Mouse (Mus musculus) ES-Bruce4 (cell line): ENCODE results near the gene Rbm44. TPM values are rescaled to one million over a fixed set of nuclear protein-coding genes. Genes with fewer than 3 reads are reported as not detected.

Experiments
- H3K27ac ChIP-seq: 2 replicates; pipeline ENCODE4 v1.5.1; 2012; ENCODE audit warnings: low read length, inconsistent platforms; ENCODE audit not compliant: insufficient read depth
- H3K27me3 ChIP-seq: 2 replicates; pipeline ENCODE4 v1.6.1; 2012; ENCODE audit warnings: mild to moderate bottlenecking, low read length, inconsistent platforms; ENCODE audit not compliant: control insufficient read depth, poor library complexity, insufficient read depth, severe bottlenecking
- H3K36me3 ChIP-seq: 2 replicates; pipeline ENCODE4 v1.6.1; 2012; ENCODE audit warnings: inconsistent platforms, mild to moderate bottlenecking, low read length, moderate library complexity; ENCODE audit not compliant: control insufficient read depth, poor library complexity, insufficient read depth, severe bottlenecking
- H3K4me1 ChIP-seq: one replicate; pipeline ENCODE4 v1.8.1; 2011; ENCODE audit warnings: low read length; ENCODE audit not compliant: control insufficient read depth, insufficient read depth
- H3K4me3 ChIP-seq: 2 replicates; pipeline ENCODE4 v1.5.1; 2011; ENCODE audit warnings: low read depth, mild to moderate bottlenecking, low read length
- H3K9ac ChIP-seq: 2 replicates; pipeline ENCODE4 v1.6.1; 2012; ENCODE audit warnings: low read depth, mild to moderate bottlenecking, inconsistent platforms; ENCODE audit not compliant: poor library complexity, severe bottlenecking
- H3K9me3 ChIP-seq: replicated peaks from 2 replicates; pipeline ENCODE4 v1.6.1; 2012; ENCODE audit warnings: mild to moderate bottlenecking, low read length, inconsistent platforms; ENCODE audit not compliant: control insufficient read depth, poor library complexity, insufficient read depth, severe bottlenecking
- CTCF ChIP-seq: IDR thresholded peaks from one replicate; pipeline ENCODE4 v1.8.1; 2011; ENCODE audit warnings: low read depth, low read length
- EP300 ChIP-seq: IDR thresholded peaks from 2 replicates; pipeline ENCODE4 v1.6.1; 2011; ENCODE audit warnings: low read depth, low read length; ENCODE audit not compliant: insufficient read depth
- POLR2A ChIP-seq: IDR thresholded peaks from one replicate; pipeline ENCODE4 v1.8.1; 2011; ENCODE audit warnings: low read length; ENCODE audit not compliant: insufficient read depth
- polyA plus RNA-seq: library from polyadenylated mRNA; stranded (reverse); fragments of >200 nt; gene quantifications from 2 replicates; pipeline ENCODE4 v1.2.4, GENCODE M21; 2011; ENCODE audit warnings: low read depth; ENCODE audit not compliant: missing spikeins, insufficient read depth, insufficient read length

Rbm44 gene
- polyA plus RNA-seq, 1 experiment = 11.9 TPM

DNA sequence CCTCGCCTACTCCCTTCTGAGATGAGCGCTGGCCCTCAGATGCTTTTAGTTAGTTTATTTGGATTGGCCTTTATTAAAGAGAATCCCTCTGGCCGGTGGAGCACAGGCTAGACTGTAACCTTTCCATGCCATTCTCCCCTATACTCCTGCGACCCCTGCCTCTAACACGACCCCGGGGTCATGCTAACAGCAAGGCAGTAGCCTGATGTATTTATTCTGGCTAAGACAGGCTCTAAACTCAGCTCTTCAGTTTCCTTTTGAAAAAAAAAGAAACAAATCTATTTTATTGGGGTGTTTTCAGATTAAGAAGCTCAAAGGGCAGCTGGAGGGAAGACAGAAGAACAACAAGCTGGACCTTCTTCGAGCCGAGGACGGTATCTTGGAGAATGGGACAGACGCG, 22.8 kb upstream of the Rbm44 start:
- TF ChIP-seq CTCF = no peak

DNA sequence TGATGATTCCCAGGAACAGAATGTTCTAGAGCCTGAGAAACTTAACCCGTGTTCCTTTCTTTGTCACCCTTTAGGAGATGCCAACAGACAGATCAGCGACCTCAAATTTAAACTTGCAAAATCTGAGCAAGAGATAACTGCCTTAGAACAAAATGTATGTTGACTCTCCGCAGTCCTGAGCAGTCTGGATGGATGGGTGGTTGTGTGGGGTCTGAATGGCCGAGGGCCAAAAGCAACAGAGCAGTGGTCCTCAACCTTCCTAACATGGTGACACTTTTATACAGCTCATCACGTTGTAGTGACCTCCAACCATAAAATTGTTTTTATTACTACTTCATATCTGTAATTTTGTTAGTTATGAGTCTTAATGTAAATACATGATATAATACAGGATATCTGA, 21.9 kb upstream of the Rbm44 start:
- TF ChIP-seq EP300 (no peak), CTCF (no peak), POLR2A (no peak)
- Histone ChIP-seq H3K27ac (no peak overlapping the region), H3K27me3 (no peaks in the 10 kb centered on the region), H3K36me3 (peaks cover under 1% of the 10 kb centered on the region), H3K9ac (no peak overlapping the region), H3K9me3 (no peaks in the 10 kb centered on the region), H3K4me3 (no peak overlapping the region), H3K4me1 (no peaks in the 10 kb centered on the region)

More for the DNA sequence above, 22.8 kb upstream of the Rbm44 start:
- no peak overlapping the region for H3K9ac ChIP-seq
- no peaks in the 10 kb centered on the region for H3K4me1 ChIP-seq
- H3K27me3 ChIP-seq = no peaks in the 10 kb centered on the region
- no peaks in the 10 kb centered on the region for H3K36me3 ChIP-seq
- no peak overlapping the region for H3K27ac ChIP-seq
- H3K4me3 ChIP-seq = no peak overlapping the region
- H3K9me3 ChIP-seq = no peaks in the 10 kb centered on the region

DNA sequence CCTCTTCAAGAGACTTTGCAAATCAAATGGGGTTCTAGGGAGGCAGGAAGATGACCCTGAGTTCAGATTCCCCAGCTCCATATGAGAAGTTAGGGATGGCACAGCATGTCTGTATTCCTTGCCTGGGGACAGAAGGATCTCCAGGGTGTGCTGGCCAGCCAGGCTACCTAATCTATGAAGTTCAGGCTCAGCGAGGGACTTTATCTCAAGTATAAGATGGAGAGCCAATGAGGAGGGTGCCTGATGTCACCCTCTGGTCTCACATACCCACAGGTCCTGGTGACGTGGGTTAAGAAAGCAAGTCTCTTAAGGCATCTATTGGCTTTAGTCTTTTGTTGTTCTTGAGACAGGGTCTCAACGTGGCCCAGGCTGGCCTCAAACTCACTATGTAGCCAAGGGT, 21.4 kb upstream of the Rbm44 start:
- no peak overlapping the region for H3K9ac ChIP-seq
- TF ChIP-seq CTCF = no peak
- no peak for TF ChIP-seq EP300
- no peak for TF ChIP-seq POLR2A

DNA sequence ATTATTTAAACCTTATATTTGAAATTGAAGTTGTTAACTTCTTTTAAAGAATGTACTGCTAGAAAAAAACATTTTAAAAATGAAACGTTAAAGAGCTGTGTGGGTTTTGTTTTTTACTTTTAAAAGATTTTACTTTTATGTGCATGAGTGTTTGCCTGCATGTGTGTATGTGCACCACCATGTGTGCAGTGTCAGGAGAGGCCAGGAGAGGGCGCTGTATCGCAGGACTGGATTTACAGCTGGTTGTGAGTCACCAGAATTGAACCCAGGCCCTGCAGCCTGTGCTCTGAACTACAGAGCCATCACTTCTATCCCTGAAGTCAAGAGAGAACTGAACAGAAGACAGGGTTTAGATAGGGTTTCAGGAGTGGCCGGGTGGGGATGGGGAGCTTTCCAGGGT, 16.0 kb upstream of the Rbm44 start:
- H3K4me1 ChIP-seq = no peaks in the 10 kb centered on the region
- H3K27ac ChIP-seq = no peak overlapping the region
- H3K4me3 ChIP-seq = no peak overlapping the region
- TF ChIP-seq EP300 (no peak), CTCF (peak; percentile 30)
- H3K9me3 ChIP-seq = peaks cover 18% of the 10 kb centered on the region
- H3K9ac ChIP-seq = no peak overlapping the region
- H3K36me3 ChIP-seq = peaks cover 5% of the 10 kb centered on the region
- no peaks in the 10 kb centered on the region for H3K27me3 ChIP-seq

More for the DNA sequence above, 21.4 kb upstream of the Rbm44 start:
- Histone ChIP-seq H3K4me1 (no peaks in the 10 kb centered on the region), H3K27ac (no peak overlapping the region), H3K4me3 (no peak overlapping the region), H3K27me3 (no peaks in the 10 kb centered on the region), H3K36me3 (peaks cover 3% of the 10 kb centered on the region), H3K9me3 (peaks cover 3% of the 10 kb centered on the region; the same call in 1 of the 2 replicates)

DNA sequence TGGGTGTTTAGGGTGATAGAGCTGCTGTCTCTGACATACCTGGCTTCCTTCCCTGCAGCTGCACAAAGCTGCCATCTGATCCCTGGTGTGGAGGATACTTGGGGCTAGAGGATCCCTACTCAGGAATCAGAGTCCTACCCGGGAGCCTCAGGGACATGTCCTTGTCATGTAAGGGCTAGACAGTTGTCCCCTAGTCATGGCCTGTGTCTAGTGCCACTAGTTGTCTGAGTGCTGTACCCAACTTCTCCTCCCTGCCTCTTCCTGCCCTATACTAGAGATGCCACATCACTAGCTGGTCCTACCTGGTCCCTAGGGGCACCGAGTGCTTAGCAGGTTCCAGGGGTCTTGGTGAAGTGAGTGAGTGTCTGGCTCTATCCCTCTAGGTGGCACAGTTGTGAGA, 7.9 kb upstream of the Rbm44 start:
- Histone ChIP-seq H3K27ac (peak overlapping the region; percentile 96), H3K9me3 (no peaks in the 10 kb centered on the region), H3K4me3 (no peak overlapping the region), H3K36me3 (no peaks in the 10 kb centered on the region), H3K27me3 (no peaks in the 10 kb centered on the region), H3K9ac (no peak overlapping the region), H3K4me1 (peaks cover 4% of the 10 kb centered on the region)
- no peak for TF ChIP-seq CTCF
- no peak for TF ChIP-seq EP300
- no peak for TF ChIP-seq POLR2A

DNA sequence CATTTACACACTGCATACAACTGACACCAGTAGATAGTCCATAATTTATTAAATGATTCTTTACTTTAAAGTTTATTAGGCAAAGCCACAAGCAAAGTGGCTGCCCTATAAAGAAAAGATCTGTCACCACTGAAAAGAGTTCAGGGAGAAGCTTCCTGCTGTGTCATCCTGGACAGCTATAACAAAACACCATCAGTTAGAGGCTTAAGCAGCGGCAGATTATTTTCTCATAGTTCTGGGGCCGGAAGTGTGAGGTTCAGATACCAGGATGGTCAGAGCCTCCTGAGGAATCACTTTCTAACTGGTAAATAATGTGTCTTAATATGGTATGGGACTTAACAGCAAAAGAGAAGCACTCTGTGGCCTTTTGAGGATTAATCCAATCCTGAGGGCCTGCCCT, 6.6 kb downstream of the Rbm44 start:
- no peaks in the 10 kb centered on the region for H3K36me3 ChIP-seq
- H3K9ac ChIP-seq = no peak overlapping the region
- H3K4me3 ChIP-seq = no peak overlapping the region
- H3K9me3 ChIP-seq = no peaks in the 10 kb centered on the region
- no peak overlapping the region for H3K27ac ChIP-seq
- H3K4me1 ChIP-seq = no peaks in the 10 kb centered on the region
- TF ChIP-seq POLR2A = no peak
- TF ChIP-seq EP300 = no peak
- no peak for TF ChIP-seq CTCF
- H3K27me3 ChIP-seq = no peaks in the 10 kb centered on the region

DNA sequence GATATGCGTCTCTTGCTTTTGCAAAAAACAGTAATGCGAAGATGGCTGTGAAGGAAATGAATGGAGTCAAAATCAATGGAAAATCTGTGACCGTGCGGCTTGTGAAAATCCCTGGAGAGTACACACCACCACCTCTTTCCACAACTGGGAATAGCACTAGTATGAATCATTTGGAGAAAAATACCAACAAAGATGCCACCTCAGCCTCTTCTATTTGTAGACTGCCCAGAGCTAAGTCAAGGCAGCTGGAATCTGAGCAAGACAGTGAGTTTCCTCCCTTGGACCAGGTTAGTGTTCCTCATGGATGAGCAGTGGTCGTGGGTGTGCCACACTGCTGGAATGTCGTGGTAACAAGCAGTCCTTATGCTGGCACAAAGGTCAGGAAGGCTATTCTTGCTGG, 21.9 kb downstream of the Rbm44 start:
- TF ChIP-seq EP300 (no peak), POLR2A (no peak), CTCF (no peak)
- Histone ChIP-seq H3K4me1 (no peaks in the 10 kb centered on the region), H3K27me3 (no peaks in the 10 kb centered on the region), H3K36me3 (no peaks in the 10 kb centered on the region), H3K9me3 (no peaks in the 10 kb centered on the region), H3K4me3 (no peak overlapping the region), H3K27ac (no peak overlapping the region), H3K9ac (no peak overlapping the region)
